ENCODE assay signal across 7 mouse cellular contexts in genomic region chr14:74945266-74946215, GRCm38 (mm10). TPM values are rescaled to one million over a fixed set of nuclear protein-coding genes. Genes with fewer than 3 reads are reported as not detected.
DNase-seq lines count a peak whose midpoint lies in the region; ATAC-seq and TF ChIP-seq lines count a peak whose summit lies in the region.

No protein-coding gene starts in this region.

- H3K4me3 ChIP-seq in thymus, adult 2 months (ENCODE audit: control insufficient read depth, insufficient read depth, low read length): no peak overlapping the region; the same call in 1 of the 2 replicates
- H3K4me3 ChIP-seq in forebrain, postnatal 0 days (ENCODE audit: low read depth, low read length): peak overlapping the region; percentile 93
- H3K4me3 ChIP-seq in liver, embryonic 16.5 days (ENCODE audit: low read depth, low read length): peak overlapping the region; percentile 87

- peaks cover 29% of the 10 kb centered on the region for H3K4me1 ChIP-seq in thymus, adult 2 months (replicated peaks; ENCODE audit: control insufficient read depth, insufficient read depth, low read length)
- H3K4me1 ChIP-seq in forebrain, postnatal 0 days (ENCODE audit: insufficient read depth): peaks cover 15% of the 10 kb centered on the region; the same call in 1 of the 2 replicates
- peaks cover 31% of the 10 kb centered on the region for H3K4me1 ChIP-seq in liver, embryonic 16.5 days (ENCODE audit: control insufficient read depth, low read depth, low read length)

- no peak for TF ChIP-seq POLR2A in thymus, adult 2 months (IDR thresholded peaks at IDR 0.05; ENCODE audit: control insufficient read depth, extremely low read depth, insufficient read depth, low read length, poor library complexity)

- H3K27me3 ChIP-seq in thymus, adult 2 months (ENCODE audit: control insufficient read depth, insufficient read depth, low read length): no peaks in the 10 kb centered on the region
- no peaks in the 10 kb centered on the region for H3K27me3 ChIP-seq in forebrain, postnatal 0 days (ENCODE audit: insufficient read depth, low read length)
- no peaks in the 10 kb centered on the region for H3K27me3 ChIP-seq in liver, embryonic 16.5 days (ENCODE audit: control insufficient read depth, insufficient read depth, low read depth, low read length)

- no peaks in the 10 kb centered on the region for H3K9me3 ChIP-seq in forebrain, postnatal 0 days (ENCODE audit: low read length)
- no peaks in the 10 kb centered on the region for H3K9me3 ChIP-seq in liver, embryonic 16.5 days (replicated peaks; ENCODE audit: control insufficient read depth, low read length)

- TF ChIP-seq CTCF in thymus, adult 2 months (IDR thresholded peaks at IDR 0.05; ENCODE audit: borderline replicate concordance, control insufficient read depth, extremely low read depth, insufficient read depth, low read length, poor library complexity): no peak
- TF ChIP-seq CTCF in forebrain, postnatal 0 days (IDR thresholded peaks at IDR 0.05; ENCODE audit: low read depth): no peak

- H3K27ac ChIP-seq in thymus, adult 2 months (ENCODE audit: control insufficient read depth, insufficient read depth, low read length): peak overlapping the region; percentile 92
- no peak overlapping the region for H3K27ac ChIP-seq in forebrain, postnatal 0 days (ENCODE audit: low read depth, low read length)
- H3K27ac ChIP-seq in liver, embryonic 16.5 days (ENCODE audit: low read length): no peak overlapping the region

- ATAC-seq in forebrain, postnatal 0 days: no peak
- no peak for ATAC-seq in liver, embryonic 16.5 days (ENCODE audit: low read depth)

- peak; percentile 47 for DNase-seq in thymus, adult 2 months
- no peak for DNase-seq in thymus, adult 18-20 months
- DNase-seq in forebrain, postnatal 0 days: no peak
- DNase-seq in urinary bladder, postnatal 14 days (ENCODE audit: low spot score): no peak
- DNase-seq in T-cell, adult 2 months (ENCODE audit: low spot score): no peak
- no peak for DNase-seq in layer of hippocampus, postnatal 25 days (ENCODE audit: extremely low spot score in 1 of 2, low spot score in 1 of 2)

- WGBS in thymus, adult 2 months: 25% methylated on average over 11 of the region's 11 CpGs
- 76% methylated on average over 11 of the region's 11 CpGs for WGBS in forebrain, postnatal 0 days
- WGBS in liver, embryonic 16.5 days (ENCODE audit: insufficient replicate concordance): 61% methylated on average over 11 of the region's 11 CpGs

- peak overlapping the region; percentile 89 for H3K9ac ChIP-seq in forebrain, postnatal 0 days
- no peak overlapping the region; the same call in 1 of the 2 replicates for H3K9ac ChIP-seq in liver, embryonic 16.5 days (ENCODE audit: low read depth, low read length)

- H3K36me3 ChIP-seq in thymus, adult 2 months (ENCODE audit: control insufficient read depth, insufficient read depth, low read length): no peaks in the 10 kb centered on the region
- no peaks in the 10 kb centered on the region for H3K36me3 ChIP-seq in forebrain, postnatal 0 days (ENCODE audit: insufficient read depth)
- H3K36me3 ChIP-seq in liver, embryonic 16.5 days (ENCODE audit: control insufficient read depth, insufficient read depth): no peaks in the 10 kb centered on the region

- peak overlapping the region; percentile 73 for H3K4me2 ChIP-seq in forebrain, postnatal 0 days (ENCODE audit: low read depth)
- H3K4me2 ChIP-seq in liver, embryonic 16.5 days (ENCODE audit: low read depth, low read length): peak overlapping the region; percentile 89

RNA-seq across cellular contexts. Expression of gene Lrch1, which starts 2.1 kb away (rescaled TPM):
- polyA plus RNA-seq in thymus, adult 2 months (2012; rRNA removed): 27.5 and 30.1 TPM in 2 replicates
- total RNA-seq in forebrain, postnatal 0 days (2014; rRNA removed): 12.6 and 20.8 TPM in 2 replicates
- polyA plus RNA-seq in forebrain, postnatal 0 days (2015; fragmentation: Nextera tagmentation; extraction: Ambion mirVana): 8.1 and 12.7 TPM in 2 replicates
- 4.1 and 4.5 TPM in 2 replicates for polyA plus RNA-seq in liver, embryonic 16.5 days (2015; fragmentation: Nextera tagmentation; extraction: Ambion mirVana)
- 10 to 100 TPM; 17.8 to 18.9 TPM for total RNA-seq in layer of hippocampus, postnatal 25 days (2021)
